Mouse (Mus musculus) forebrain, embryonic 11.5 days (tissue): ENCODE data around the gene Dnase2b. TPM values are rescaled to one million over a fixed set of nuclear protein-coding genes. Genes with fewer than 3 reads are reported as not detected.

Experiments used
- ATAC-seq: fragments of 200-750 bp; cut with Nextera tagmentation; replicated peaks from 2 replicates; pipeline ENCODE4 v1.8.0; 2017; ENCODE audit warnings: moderate TSS enrichment; ENCODE audit not compliant: low FRiP score
- DNase-seq: peaks from one replicate; pipeline ENCODE4 v3.0.0-alpha.2; 2017; ENCODE audit warnings: low spot score
- H3K27ac ChIP-seq: fragments of 300-500 bp; sonication (generic); 2 replicates; pipeline ENCODE4 v1.5.1; 2014; ENCODE audit warnings: low read depth, low read length
- H3K27me3 ChIP-seq: fragments of 300-500 bp; sonication (generic); 2 replicates; pipeline ENCODE4 v1.6.1; 2014; ENCODE audit warnings: mild to moderate bottlenecking, low read length, mixed read lengths; ENCODE audit not compliant: control insufficient read depth, insufficient read depth
- H3K36me3 ChIP-seq: fragments of 300-500 bp; sonication (generic); 2 replicates; pipeline ENCODE4 v1.6.1; 2014; ENCODE audit warnings: mild to moderate bottlenecking, low read length, moderate library complexity, mixed read lengths; ENCODE audit not compliant: control insufficient read depth, insufficient read depth
- H3K4me1 ChIP-seq: fragments of 300-500 bp; sonication (generic); replicated peaks from 2 replicates; pipeline ENCODE4 v1.6.1; 2014; ENCODE audit warnings: low read length, mixed read lengths; ENCODE audit not compliant: control insufficient read depth, insufficient read depth
- H3K4me2 ChIP-seq: fragments of 300-500 bp; sonication (generic); 2 replicates; pipeline ENCODE4 v1.6.1; 2014; ENCODE audit warnings: low read depth, mild to moderate bottlenecking, low read length, moderate library complexity, mixed read lengths; ENCODE audit not compliant: severe bottlenecking
- H3K4me3 ChIP-seq: fragments of 300-500 bp; sonication (generic); 2 replicates; pipeline ENCODE4 v1.5.1; 2014; ENCODE audit warnings: low read depth, low read length
- H3K9ac ChIP-seq: fragments of 300-500 bp; sonication (generic); 2 replicates; pipeline ENCODE4 v1.6.1; 2014; ENCODE audit warnings: low read length
- H3K9me3 ChIP-seq: fragments of 300-500 bp; sonication (generic); 2 replicates; pipeline ENCODE4 v1.6.1; 2016; ENCODE audit warnings: low read length, mixed read lengths; ENCODE audit not compliant: control insufficient read depth
- WGBS: fragments of 180-500 bp; shearing (Covaris S2); extraction: QIAGEN DNeasy Blood & Tissue Kit; methylation state at CpG from one replicate; pipeline ENCODE4 v1.1.7; 2014; 5-methylcytosine and 5-hydroxymethylcytosine counted together
- polyA plus RNA-seq: library from polyadenylated mRNA; unstranded; fragments of >200 nt; fragmentation: Nextera tagmentation; extraction: Ambion mirVana; gene quantifications from 2 replicates; pipeline ENCODE4 v1.2.1, GENCODE M21; 2014

Dnase2b gene
- polyA plus RNA-seq, 1 experiment from 2014 or later, result not detected

- Histone ChIP-seq H3K4me1 (no peaks in the 10 kb centered on the region), H3K27ac (no peak overlapping the region), H3K9ac (no peak overlapping the region), H3K4me3 (no peak overlapping the region), H3K9me3 (no peaks in the 10 kb centered on the region), H3K27me3 (no peaks in the 10 kb centered on the region), H3K4me2 (no peak overlapping the region), H3K36me3 (no peaks in the 10 kb centered on the region)
- 86% methylated on average over 7 of the region's 7 CpGs for WGBS
- ATAC-seq, result no peak
- peak; percentile 8 for DNase-seq
Observed at GRCm38 (mm10) chr3:146591159-146591558, 24.2 kb downstream of the Dnase2b start.

GRCm38 (mm10) chr3:146589523-146589922 is 25.9 kb downstream of the Dnase2b start:
- 91% methylated on average over 6 of the region's 6 CpGs for WGBS
- H3K9ac ChIP-seq, result no peak overlapping the region
- no peaks in the 10 kb centered on the region for H3K4me1 ChIP-seq
- H3K27me3 ChIP-seq, result no peaks in the 10 kb centered on the region
- no peaks in the 10 kb centered on the region for H3K36me3 ChIP-seq
- no peak overlapping the region for H3K4me3 ChIP-seq
- no peak overlapping the region for H3K4me2 ChIP-seq
- H3K9me3 ChIP-seq, result no peaks in the 10 kb centered on the region
- DNase-seq (peak; percentile 5), ATAC-seq (no peak)
- no peak overlapping the region for H3K27ac ChIP-seq

- DNase-seq, result no peak
Observed at GRCm38 (mm10) chr3:146586616-146587015, 28.8 kb downstream of the Dnase2b start.

GRCm38 (mm10) chr3:146583908-146584307 is 31.5 kb downstream of the Dnase2b start:
- H3K36me3 ChIP-seq, result no peaks in the 10 kb centered on the region
- WGBS, result 70% methylated on average over 5 of the region's 5 CpGs
- H3K4me3 ChIP-seq, result no peak overlapping the region
- no peak overlapping the region for H3K4me2 ChIP-seq
- H3K9me3 ChIP-seq, result no peaks in the 10 kb centered on the region
- no peak overlapping the region for H3K9ac ChIP-seq
- DNase-seq, result no peak
- no peaks in the 10 kb centered on the region for H3K4me1 ChIP-seq
- no peak overlapping the region for H3K27ac ChIP-seq
- no peaks in the 10 kb centered on the region for H3K27me3 ChIP-seq
- ATAC-seq, result no peak

More at GRCm38 (mm10) chr3:146586616-146587015, 28.8 kb downstream of the Dnase2b start:
- no peaks in the 10 kb centered on the region for H3K9me3 ChIP-seq
- no peak overlapping the region for H3K4me3 ChIP-seq
- H3K9ac ChIP-seq, result no peak overlapping the region
- no peaks in the 10 kb centered on the region for H3K4me1 ChIP-seq
- 93% methylated on average over 14 of the region's 14 CpGs for WGBS
- H3K27me3 ChIP-seq, result no peaks in the 10 kb centered on the region
- no peak for ATAC-seq
- H3K4me2 ChIP-seq, result no peak overlapping the region
- H3K27ac ChIP-seq, result no peak overlapping the region
- no peaks in the 10 kb centered on the region for H3K36me3 ChIP-seq

- WGBS, result 84% methylated on average over 4 of the region's 4 CpGs
- Histone ChIP-seq H3K4me1 (no peaks in the 10 kb centered on the region), H3K9me3 (no peaks in the 10 kb centered on the region), H3K27me3 (no peaks in the 10 kb centered on the region), H3K9ac (no peak overlapping the region), H3K4me2 (no peak overlapping the region), H3K36me3 (no peaks in the 10 kb centered on the region), H3K27ac (no peak overlapping the region), H3K4me3 (no peak overlapping the region)
- no peak for ATAC-seq
- DNase-seq, result no peak
Observed at GRCm38 (mm10) chr3:146583478-146583877, 31.9 kb downstream of the Dnase2b start.

GRCm38 (mm10) chr3:146580039-146580729 is 35.2 kb downstream of the Dnase2b start:
- Histone ChIP-seq H3K4me1 (no peaks in the 10 kb centered on the region), H3K9ac (no peak overlapping the region), H3K36me3 (no peaks in the 10 kb centered on the region), H3K27ac (no peak overlapping the region), H3K4me2 (no peak overlapping the region), H3K27me3 (no peaks in the 10 kb centered on the region), H3K4me3 (no peak overlapping the region), H3K9me3 (no peaks in the 10 kb centered on the region)
- WGBS, result 89% methylated on average over 3 of the region's 3 CpGs
- ATAC-seq (no peak), DNase-seq (peak; percentile 24)

- Histone ChIP-seq H3K36me3 (no peaks in the 10 kb centered on the region), H3K9me3 (no peaks in the 10 kb centered on the region), H3K4me1 (no peaks in the 10 kb centered on the region), H3K4me3 (no peak overlapping the region), H3K9ac (no peak overlapping the region), H3K4me2 (no peak overlapping the region), H3K27ac (no peak overlapping the region), H3K27me3 (no peaks in the 10 kb centered on the region)
- WGBS, result 82% methylated on average over 2 of the region's 2 CpGs
- DNase-seq (no peak), ATAC-seq (no peak)
Observed at GRCm38 (mm10) chr3:146577591-146577990, 37.8 kb downstream of the Dnase2b start.

GRCm38 (mm10) chr3:146571341-146571740 is 44.1 kb downstream of the Dnase2b start:
- H3K9me3 ChIP-seq, result no peaks in the 10 kb centered on the region
- H3K27ac ChIP-seq, result no peak overlapping the region
- no peaks in the 10 kb centered on the region for H3K27me3 ChIP-seq
- H3K4me3 ChIP-seq, result no peak overlapping the region
- H3K4me1 ChIP-seq, result no peaks in the 10 kb centered on the region
- no peak overlapping the region for H3K9ac ChIP-seq
- no peaks in the 10 kb centered on the region for H3K36me3 ChIP-seq
- ATAC-seq (no peak), DNase-seq (no peak)
- no peak overlapping the region for H3K4me2 ChIP-seq
- WGBS, result 79% methylated on average over 1 of the region's 1 CpGs

GRCm38 (mm10) chr3:146570939-146571338 is 44.5 kb downstream of the Dnase2b start:
- Histone ChIP-seq H3K27ac (no peak overlapping the region), H3K36me3 (no peaks in the 10 kb centered on the region), H3K27me3 (no peaks in the 10 kb centered on the region), H3K4me2 (no peak overlapping the region), H3K4me1 (no peaks in the 10 kb centered on the region), H3K4me3 (no peak overlapping the region), H3K9me3 (no peaks in the 10 kb centered on the region), H3K9ac (no peak overlapping the region)
- WGBS, result 90% methylated on average over 6 of the region's 6 CpGs
- no peak for ATAC-seq
- DNase-seq, result no peak
